Mouse (Mus musculus): ENCODE data around the gene Ms4a6c. TPM values are rescaled to one million over a fixed set of nuclear protein-coding genes. Genes with fewer than 3 reads are reported as not detected.
"Not testable (repeated sequence)": the region's sequence is repeated elsewhere in the genome, so short reads cannot be mapped to it uniquely, and the experiment has no call there.

Gene Ms4a6c
- polyA plus RNA-seq, 1 experiment from 2014 or later, result 3.9 TPM

- H3K27ac ChIP-seq (ENCODE audit: low read depth, low read length); H3K4me3 ChIP-seq (ENCODE audit: low read depth, low read length); H3K36me3 ChIP-seq (ENCODE audit: control insufficient read depth, insufficient read depth, low read length); DNase-seq (ENCODE audit: low spot score, missing footprints); H3K9ac ChIP-seq (ENCODE audit: low read length); H3K4me2 ChIP-seq; H3K4me1 ChIP-seq (ENCODE audit: control insufficient read depth, insufficient read depth, low read length); ATAC-seq (ENCODE audit: low FRiP score); H3K27me3 ChIP-seq (ENCODE audit: control insufficient read depth, insufficient read depth, low read length); H3K9me3 ChIP-seq (ENCODE audit: control insufficient read depth, low read length): not testable (repeated sequence)
- WGBS, result 70% methylated on average over 1 of the region's 1 CpGs
Observed at GRCm38 (mm10) chr19:11468361-11468760, 805 bp upstream of the Ms4a6c start.

GRCm38 (mm10) chr19:11479714-11480113 lies 10.5 kb downstream of the Ms4a6c start:
- no peak for DNase-seq (ENCODE audit: low spot score, missing footprints)
- WGBS, result 91% methylated on average over 2 of the region's 2 CpGs
- Histone ChIP-seq H3K27ac (ENCODE audit: low read depth, low read length) (no peak overlapping the region), H3K9ac (ENCODE audit: low read length) (no peak overlapping the region), H3K36me3 (ENCODE audit: control insufficient read depth, insufficient read depth, low read length) (no peaks in the 10 kb centered on the region), H3K4me3 (ENCODE audit: low read depth, low read length) (no peak overlapping the region), H3K27me3 (ENCODE audit: control insufficient read depth, insufficient read depth, low read length) (no peaks in the 10 kb centered on the region), H3K4me1 (ENCODE audit: control insufficient read depth, insufficient read depth, low read length) (no peaks in the 10 kb centered on the region), H3K9me3 (ENCODE audit: control insufficient read depth, low read length) (no peaks in the 10 kb centered on the region), H3K4me2 (no peak overlapping the region)
- no peak for ATAC-seq (ENCODE audit: low FRiP score)

- Histone ChIP-seq H3K4me2 (no peak overlapping the region), H3K4me3 (ENCODE audit: low read depth, low read length) (no peak overlapping the region), H3K4me1 (ENCODE audit: control insufficient read depth, insufficient read depth, low read length) (no peaks in the 10 kb centered on the region), H3K9ac (ENCODE audit: low read length) (no peak overlapping the region), H3K9me3 (ENCODE audit: control insufficient read depth, low read length) (no peaks in the 10 kb centered on the region), H3K36me3 (ENCODE audit: control insufficient read depth, insufficient read depth, low read length) (no peaks in the 10 kb centered on the region), H3K27ac (ENCODE audit: low read depth, low read length) (no peak overlapping the region), H3K27me3 (ENCODE audit: control insufficient read depth, insufficient read depth, low read length) (no peaks in the 10 kb centered on the region)
- 93% methylated on average over 2 of the region's 2 CpGs for WGBS
- DNase-seq (ENCODE audit: low spot score, missing footprints) (no peak), ATAC-seq (ENCODE audit: low FRiP score) (no peak)
Observed at GRCm38 (mm10) chr19:11482684-11483083, 13.5 kb downstream of the Ms4a6c start.

GRCm38 (mm10) chr19:11483941-11484340 lies 14.8 kb downstream of the Ms4a6c start:
- Histone ChIP-seq H3K4me3 (ENCODE audit: low read depth, low read length) (no peak overlapping the region), H3K9ac (ENCODE audit: low read length) (no peak overlapping the region)
- WGBS, result 83% methylated on average over 4 of the region's 4 CpGs

GRCm38 (mm10) chr19:11484388-11484787 lies 15.2 kb downstream of the Ms4a6c start:
- 86% methylated on average over 3 of the region's 3 CpGs for WGBS
- Histone ChIP-seq H3K9ac (ENCODE audit: low read length) (no peak overlapping the region), H3K9me3 (ENCODE audit: control insufficient read depth, low read length) (no peaks in the 10 kb centered on the region), H3K27ac (ENCODE audit: low read depth, low read length) (no peak overlapping the region), H3K36me3 (ENCODE audit: control insufficient read depth, insufficient read depth, low read length) (no peaks in the 10 kb centered on the region), H3K4me3 (ENCODE audit: low read depth, low read length) (no peak overlapping the region), H3K4me2 (no peak overlapping the region), H3K4me1 (ENCODE audit: control insufficient read depth, insufficient read depth, low read length) (no peaks in the 10 kb centered on the region), H3K27me3 (ENCODE audit: control insufficient read depth, insufficient read depth, low read length) (no peaks in the 10 kb centered on the region)
- DNase-seq (ENCODE audit: low spot score, missing footprints) (no peak), ATAC-seq (ENCODE audit: low FRiP score) (no peak)

More at GRCm38 (mm10) chr19:11483941-11484340, 14.8 kb downstream of the Ms4a6c start:
- Histone ChIP-seq H3K9me3 (ENCODE audit: control insufficient read depth, low read length) (no peaks in the 10 kb centered on the region), H3K4me2 (no peak overlapping the region), H3K36me3 (ENCODE audit: control insufficient read depth, insufficient read depth, low read length) (no peaks in the 10 kb centered on the region), H3K27ac (ENCODE audit: low read depth, low read length) (no peak overlapping the region), H3K27me3 (ENCODE audit: control insufficient read depth, insufficient read depth, low read length) (no peaks in the 10 kb centered on the region), H3K4me1 (ENCODE audit: control insufficient read depth, insufficient read depth, low read length) (no peaks in the 10 kb centered on the region)
- DNase-seq (ENCODE audit: low spot score, missing footprints), result no peak
- no peak for ATAC-seq (ENCODE audit: low FRiP score)

- WGBS, result 87% methylated on average over 3 of the region's 3 CpGs
Observed at GRCm38 (mm10) chr19:11485266-11485665, 16.1 kb downstream of the Ms4a6c start.

GRCm38 (mm10) chr19:11485746-11486145 lies 16.6 kb downstream of the Ms4a6c start, which contains the start of gene Gm8369:
Gene Gm8369, plus strand, starts transcription at chr19:11485938.
- Histone ChIP-seq H3K4me3 (ENCODE audit: low read depth, low read length) (no peak within 1 kb of the TSS), H3K4me1 (ENCODE audit: control insufficient read depth, insufficient read depth, low read length) (no peaks in the 10 kb centered on the region), H3K27me3 (ENCODE audit: control insufficient read depth, insufficient read depth, low read length) (no peaks in the 10 kb centered on the region), H3K27ac (ENCODE audit: low read depth, low read length) (no peak within 1 kb of the TSS), H3K9ac (ENCODE audit: low read length) (no peak within 1 kb of the TSS), H3K4me2 (no peak within 1 kb of the TSS), H3K36me3 (ENCODE audit: control insufficient read depth, insufficient read depth, low read length) (no peaks in the 10 kb centered on the region), H3K9me3 (ENCODE audit: control insufficient read depth, low read length) (no peaks in the 10 kb centered on the region)
- ATAC-seq (ENCODE audit: low FRiP score), result no peak
- WGBS, result 81% methylated on average over 2 of the region's 2 CpGs
- DNase-seq (ENCODE audit: low spot score, missing footprints), result no peak

More at GRCm38 (mm10) chr19:11485266-11485665, 16.1 kb downstream of the Ms4a6c start:
- no peak overlapping the region for H3K4me3 ChIP-seq (ENCODE audit: low read depth, low read length)
- no peak for ATAC-seq (ENCODE audit: low FRiP score)
- no peaks in the 10 kb centered on the region for H3K9me3 ChIP-seq (ENCODE audit: control insufficient read depth, low read length)
- H3K9ac ChIP-seq (ENCODE audit: low read length), result no peak overlapping the region
- H3K4me2 ChIP-seq, result no peak overlapping the region
- H3K4me1 ChIP-seq (ENCODE audit: control insufficient read depth, insufficient read depth, low read length), result no peaks in the 10 kb centered on the region
- no peak overlapping the region for H3K27ac ChIP-seq (ENCODE audit: low read depth, low read length)
- no peak for DNase-seq (ENCODE audit: low spot score, missing footprints)
- no peaks in the 10 kb centered on the region for H3K27me3 ChIP-seq (ENCODE audit: control insufficient read depth, insufficient read depth, low read length)
- H3K36me3 ChIP-seq (ENCODE audit: control insufficient read depth, insufficient read depth, low read length), result no peaks in the 10 kb centered on the region

- WGBS, result 73% methylated on average over 1 of the region's 1 CpGs
Observed at GRCm38 (mm10) chr19:11486599-11486998, 17.4 kb downstream of the Ms4a6c start.

GRCm38 (mm10) chr19:11491406-11492189 lies 22.4 kb downstream of the Ms4a6c start:
- no peak overlapping the region for H3K4me2 ChIP-seq
- ATAC-seq (ENCODE audit: low FRiP score), result no peak
- H3K4me3 ChIP-seq (ENCODE audit: low read depth, low read length), result no peak overlapping the region
- H3K36me3 ChIP-seq (ENCODE audit: control insufficient read depth, insufficient read depth, low read length), result no peaks in the 10 kb centered on the region
- 86% methylated on average over 4 of the region's 4 CpGs for WGBS
- no peak for DNase-seq (ENCODE audit: low spot score, missing footprints)
- H3K27ac ChIP-seq (ENCODE audit: low read depth, low read length), result no peak overlapping the region
- H3K27me3 ChIP-seq (ENCODE audit: control insufficient read depth, insufficient read depth, low read length), result no peaks in the 10 kb centered on the region
- no peaks in the 10 kb centered on the region for H3K4me1 ChIP-seq (ENCODE audit: control insufficient read depth, insufficient read depth, low read length)
- H3K9ac ChIP-seq (ENCODE audit: low read length), result no peak overlapping the region
- no peaks in the 10 kb centered on the region for H3K9me3 ChIP-seq (ENCODE audit: control insufficient read depth, low read length)

More at GRCm38 (mm10) chr19:11486599-11486998, 17.4 kb downstream of the Ms4a6c start:
- H3K36me3 ChIP-seq (ENCODE audit: control insufficient read depth, insufficient read depth, low read length), result no peaks in the 10 kb centered on the region
- DNase-seq (ENCODE audit: low spot score, missing footprints), result no peak
- H3K4me3 ChIP-seq (ENCODE audit: low read depth, low read length), result no peak overlapping the region
- H3K27ac ChIP-seq (ENCODE audit: low read depth, low read length), result no peak overlapping the region
- ATAC-seq (ENCODE audit: low FRiP score), result no peak
- H3K4me1 ChIP-seq (ENCODE audit: control insufficient read depth, insufficient read depth, low read length), result no peaks in the 10 kb centered on the region
- H3K9me3 ChIP-seq (ENCODE audit: control insufficient read depth, low read length), result no peaks in the 10 kb centered on the region
- no peak overlapping the region for H3K4me2 ChIP-seq
- no peaks in the 10 kb centered on the region for H3K27me3 ChIP-seq (ENCODE audit: control insufficient read depth, insufficient read depth, low read length)
- no peak overlapping the region for H3K9ac ChIP-seq (ENCODE audit: low read length)

All from midbrain, embryonic 11.5 days (tissue).